Comparison of ENCODE assay signal across 8 mouse cellular contexts in the genomic region with DNA sequence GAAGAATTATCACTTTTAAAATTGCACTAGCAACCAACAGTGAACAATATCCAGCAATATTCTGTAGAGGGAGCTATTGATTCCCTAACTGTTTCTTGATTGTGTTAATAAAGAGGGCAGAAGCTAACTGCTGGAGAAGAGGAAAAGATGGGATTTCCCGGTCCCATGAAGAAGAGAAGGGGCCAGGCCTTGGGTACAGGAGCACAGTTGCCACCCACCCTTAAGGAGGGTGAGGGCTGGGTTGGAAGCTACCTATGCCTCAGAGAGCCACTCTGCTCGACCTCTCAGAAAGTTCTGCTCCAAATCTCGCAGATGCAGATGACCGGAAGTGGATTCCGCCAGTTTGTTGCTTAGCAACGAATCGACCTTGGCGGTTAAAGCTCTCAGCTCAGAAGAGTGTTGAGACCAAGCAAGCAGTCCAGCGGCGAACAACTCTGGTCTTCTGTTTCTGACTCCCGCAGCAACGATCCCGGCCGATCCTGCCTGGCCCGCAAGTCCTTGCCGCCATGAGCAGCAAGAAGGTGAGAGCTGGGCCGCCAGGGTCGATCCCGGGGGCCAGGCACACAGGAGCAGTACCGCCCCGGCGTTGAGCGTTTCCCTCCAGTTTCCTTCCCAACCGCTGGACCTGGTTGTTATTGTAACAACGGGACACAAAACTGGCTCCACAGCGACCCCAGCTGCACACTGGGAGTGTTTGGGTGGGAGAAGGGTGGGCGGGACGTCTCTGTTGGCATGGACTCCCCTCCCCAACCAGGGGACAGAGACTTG. TPM values are rescaled to one million over a fixed set of nuclear protein-coding genes. Genes with fewer than 3 reads are reported as not detected.
DNase-seq lines count a peak whose midpoint lies in the region; ATAC-seq lines count a peak whose summit lies in the region.

No protein-coding gene starts in this region.

- H3K4me1 ChIP-seq in hindbrain, embryonic 16.5 days (ENCODE audit: control insufficient read depth, insufficient read depth, low read depth, low read length): no peaks in the 10 kb centered on the region

- no peaks in the 10 kb centered on the region for H3K9me3 ChIP-seq in hindbrain, embryonic 16.5 days (ENCODE audit: control insufficient read depth, low read length)

- ATAC-seq in common myeloid progenitor, adult 5-6 weeks (replicated peaks; ENCODE audit: low read depth, poor library complexity, severe bottlenecking): peak; percentile 86
- ATAC-seq in hindbrain, embryonic 16.5 days: peak; percentile 96
- no peak for ATAC-seq in inflammation-experienced regulatory T-cells, adult 6 months

- H3K27me3 ChIP-seq in hindbrain, embryonic 16.5 days (replicated peaks; ENCODE audit: control insufficient read depth, insufficient read depth, low read length): no peaks in the 10 kb centered on the region

- WGBS in hindbrain, embryonic 16.5 days: under 1% methylated on average over 28 of the region's 28 CpGs

- no peaks in the 10 kb centered on the region for H3K36me3 ChIP-seq in hindbrain, embryonic 16.5 days (ENCODE audit: control insufficient read depth, insufficient read depth, low read length)

- peak overlapping the region; percentile 72 for H3K4me2 ChIP-seq in hindbrain, embryonic 16.5 days (ENCODE audit: low read length)

- peak; percentile 78 to 94 for DNase-seq in adrenal gland, adult (ENCODE audit: inconsistent age in 2 of 2, low spot score in 1 of 2)
- DNase-seq in gastrocnemius, postnatal 10 days: peak; percentile 49
- DNase-seq in left cerebral cortex, adult 11 months (ENCODE audit: low spot score): peak; percentile 10
- DNase-seq in lung, postnatal 14 days: peak; percentile 41
- DNase-seq in right cerebral cortex, postnatal 10 days (ENCODE audit: low spot score in 2 of 2): peak; percentile 53 to 68

- H3K4me3 ChIP-seq in hindbrain, embryonic 16.5 days (ENCODE audit: low read length): peak overlapping the region; percentile 74

- H3K9ac ChIP-seq in hindbrain, embryonic 16.5 days (ENCODE audit: low read depth, low read length): peak overlapping the region; percentile 88

- peak overlapping the region; percentile 90 for H3K27ac ChIP-seq in hindbrain, embryonic 16.5 days (ENCODE audit: low read depth, low read length)

RNA-seq across cellular contexts. Expression of a gene that starts 0.6 kb away (rescaled TPM):
- not detected in 2 replicates for total RNA-seq in common myeloid progenitor, adult 5-6 weeks (2017)
- total RNA-seq in gastrocnemius, postnatal 10 days (2021): under 1 TPM; 0.47 to 0.52 TPM
- polyA plus RNA-seq in hindbrain, embryonic 16.5 days (2015; fragmentation: Nextera tagmentation; extraction: Ambion mirVana): 2.5 and 3.2 TPM in 2 replicates
- polyA plus RNA-seq in inflammation-experienced regulatory T-cells, adult 6 months (2017; shearing (Covaris generic)): 1 to 10 TPM in 2 of 3 experiments, not detected in 1; 1.2 to 2.9 TPM

Comparison
In these comparisons a context has a peak if more than half of its experiments do, and no peak if none do; other contexts are left out.
1. DNase-seq: peak in every context shown above with its lines; median percentile 86 in adrenal gland, adult; 60 in right cerebral cortex, postnatal 10 days; 49 in gastrocnemius, postnatal 10 days; 41 in lung, postnatal 14 days; 10 in left cerebral cortex, adult 11 months.